Mouse (Mus musculus): Measurements from ENCODE around the gene Fxyd3. TPM values are rescaled to one million over a fixed set of nuclear protein-coding genes. Genes with fewer than 3 reads are reported as not detected.

Fxyd3 gene
- total RNA-seq, 2 experiments from 2014 or later = 0.55 to 0.72 TPM

DNA sequence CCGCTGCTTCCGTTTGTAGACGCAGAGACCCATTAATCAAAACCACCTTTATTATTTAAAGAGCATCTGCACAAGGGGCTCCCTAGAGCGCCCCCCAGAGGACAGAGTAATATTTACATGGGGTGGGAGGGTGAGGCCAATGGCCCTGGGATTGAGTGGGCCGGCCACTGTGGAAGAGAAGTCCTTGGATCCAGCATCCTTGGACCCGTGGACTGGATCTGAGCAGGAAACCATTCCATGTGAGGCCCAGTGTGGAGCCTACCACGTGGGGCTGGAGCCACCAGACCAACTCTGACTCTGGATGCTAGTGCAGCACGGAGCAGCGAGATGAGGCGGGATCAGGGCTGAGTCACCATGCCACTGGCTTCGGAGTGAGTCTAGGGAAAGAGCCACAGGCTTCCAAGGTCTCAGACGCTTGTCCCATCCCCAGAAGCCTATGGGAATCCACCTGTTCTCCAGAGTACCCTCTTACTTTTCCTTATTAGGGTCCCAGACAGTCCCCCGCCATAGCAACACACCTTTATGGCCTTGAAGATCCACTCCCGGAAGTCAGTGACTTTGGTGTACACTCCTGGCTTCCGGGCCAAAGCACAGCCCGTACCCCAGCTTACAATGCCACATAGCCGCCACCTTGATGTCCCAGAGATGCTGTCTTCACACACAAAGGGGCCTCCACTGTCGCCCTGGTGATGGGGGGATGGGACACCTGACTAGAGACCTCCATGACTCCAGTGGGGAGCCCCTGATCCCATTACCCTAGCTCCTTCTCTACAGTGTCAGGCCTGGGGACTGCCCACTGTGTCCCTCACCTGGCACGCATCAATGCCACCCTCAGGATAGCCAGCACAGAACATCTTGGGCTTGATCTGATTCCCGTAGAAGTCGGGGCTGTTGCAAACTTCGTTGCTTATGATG lies 22.4 kb upstream of the Fxyd3 start:
- DNase-seq (ENCODE audit: low spot score in 2 of 2) = no peak

DNA sequence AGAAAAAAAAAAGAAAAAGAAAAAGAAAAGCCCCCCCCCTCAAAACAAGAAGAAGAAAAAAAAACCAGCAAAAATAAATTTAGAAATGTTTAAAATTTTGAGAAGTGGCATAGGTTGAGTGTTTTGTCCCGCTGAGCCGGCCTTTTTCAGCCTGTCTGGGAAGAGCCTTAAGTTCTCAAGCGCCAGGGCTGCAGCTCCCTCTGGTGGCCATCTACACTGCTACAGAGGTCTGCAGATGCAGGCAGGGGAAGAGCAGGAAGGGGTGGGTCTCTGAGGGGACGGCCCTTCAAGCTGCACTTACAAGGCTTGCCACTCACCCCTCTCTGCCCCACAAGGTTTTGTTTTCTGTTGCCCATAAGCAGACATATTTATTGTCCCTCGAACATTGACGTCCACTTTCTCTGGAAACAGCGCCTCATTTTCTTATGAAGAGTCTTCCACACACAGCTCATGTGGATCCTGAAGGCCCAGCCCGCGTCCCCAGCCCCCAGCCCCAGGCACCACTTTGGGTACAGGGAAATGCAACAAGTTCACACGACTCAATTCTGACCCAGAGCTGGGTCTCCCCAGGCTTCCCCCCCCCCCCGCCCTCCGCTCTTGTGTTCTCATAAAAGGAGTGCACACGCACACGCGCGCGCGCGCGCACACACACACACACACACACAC lies 21.2 kb upstream of the Fxyd3 start:
- peak; percentile 88 to 93 for DNase-seq (ENCODE audit: low spot score in 2 of 2)

DNA sequence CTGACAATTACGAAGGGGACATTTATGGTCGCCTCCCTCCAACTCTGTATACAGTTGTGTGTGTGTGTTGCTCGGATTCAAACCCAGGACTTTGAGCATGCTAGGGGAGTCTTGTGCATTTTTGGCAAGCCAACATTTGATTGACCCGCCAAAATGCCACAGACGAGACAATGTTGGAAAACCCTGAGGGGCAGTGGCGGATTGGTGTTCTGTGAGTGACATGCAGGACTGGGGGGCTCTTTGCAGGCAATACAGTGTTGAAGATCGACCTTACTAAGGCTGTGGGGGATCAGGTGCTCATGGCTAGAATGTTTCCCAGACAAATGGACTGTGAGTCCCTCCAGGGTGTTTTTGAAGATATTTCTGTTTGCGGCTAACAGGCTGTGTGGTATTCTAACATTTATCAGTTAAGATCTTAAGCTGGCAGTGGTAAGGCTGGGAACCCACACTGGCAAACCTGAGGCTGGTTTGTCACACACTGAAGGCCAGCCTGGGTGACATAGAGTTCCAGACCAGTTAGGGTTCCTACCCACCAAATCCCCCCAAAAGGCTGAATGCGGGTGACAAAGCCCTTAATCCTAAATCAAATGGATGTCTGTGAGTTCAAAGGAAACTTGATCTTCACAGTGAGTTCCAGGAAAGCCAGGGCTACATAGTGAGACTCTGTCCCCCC lies 20.5 kb upstream of the Fxyd3 start:
- no peak for DNase-seq (ENCODE audit: low spot score in 2 of 2)

DNA sequence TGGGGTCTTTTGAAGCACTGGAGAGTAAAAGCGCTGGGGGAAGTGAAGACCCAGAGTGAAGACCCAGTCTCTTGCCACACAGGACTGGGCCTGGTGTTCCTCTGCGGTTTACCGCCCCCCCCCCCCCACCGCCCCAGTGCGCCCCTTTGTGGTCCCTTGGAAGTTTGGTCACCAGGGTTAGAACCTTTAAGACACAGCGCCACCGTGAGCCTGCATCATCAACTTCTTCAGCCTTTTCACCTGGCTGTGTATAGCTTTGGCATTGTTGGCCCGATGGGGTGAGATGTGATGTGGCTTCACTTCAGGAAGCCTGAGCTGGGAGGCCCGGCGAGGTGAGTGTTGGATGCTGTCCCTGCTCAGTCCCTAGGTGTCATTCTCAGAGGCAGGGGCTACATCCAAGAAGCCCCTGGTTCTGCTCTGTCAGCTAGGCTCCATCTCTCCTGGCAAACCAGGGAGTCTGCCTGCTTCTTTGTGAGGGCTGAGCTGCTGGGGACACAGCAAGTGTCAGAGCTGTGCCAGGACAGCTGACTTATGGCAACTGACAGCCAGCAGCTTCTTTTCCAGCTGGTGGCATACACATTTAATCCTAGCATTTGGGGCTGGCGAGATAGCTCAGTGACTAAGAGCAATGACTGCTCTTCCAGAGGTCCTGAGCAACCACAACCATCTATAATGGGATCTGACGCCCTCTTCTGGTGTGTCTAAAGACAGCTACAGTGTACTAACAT lies 18.4 kb upstream of the Fxyd3 start:
- no peak for DNase-seq (ENCODE audit: low spot score in 2 of 2)

DNA sequence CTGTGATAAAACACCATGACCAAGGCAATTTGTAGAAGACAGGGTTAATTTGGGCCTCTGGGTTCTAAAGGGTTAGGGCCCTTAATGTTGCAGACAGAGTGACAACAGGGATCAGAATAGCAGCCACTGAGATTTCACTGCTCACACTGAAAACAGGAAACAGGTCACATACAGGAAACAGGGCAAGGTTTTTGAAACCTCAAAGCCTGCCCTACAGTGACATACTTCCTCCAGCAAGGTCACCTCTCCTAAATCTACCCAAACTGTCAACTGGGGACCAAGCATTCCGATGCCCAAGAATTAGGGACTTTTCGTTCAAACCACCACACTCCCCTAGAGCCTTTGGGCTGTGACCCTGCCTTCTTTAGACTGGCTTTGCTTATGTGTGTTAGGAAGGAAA lies 13.2 kb upstream of the Fxyd3 start:
- DNase-seq (ENCODE audit: low spot score in 2 of 2) = no peak

DNA sequence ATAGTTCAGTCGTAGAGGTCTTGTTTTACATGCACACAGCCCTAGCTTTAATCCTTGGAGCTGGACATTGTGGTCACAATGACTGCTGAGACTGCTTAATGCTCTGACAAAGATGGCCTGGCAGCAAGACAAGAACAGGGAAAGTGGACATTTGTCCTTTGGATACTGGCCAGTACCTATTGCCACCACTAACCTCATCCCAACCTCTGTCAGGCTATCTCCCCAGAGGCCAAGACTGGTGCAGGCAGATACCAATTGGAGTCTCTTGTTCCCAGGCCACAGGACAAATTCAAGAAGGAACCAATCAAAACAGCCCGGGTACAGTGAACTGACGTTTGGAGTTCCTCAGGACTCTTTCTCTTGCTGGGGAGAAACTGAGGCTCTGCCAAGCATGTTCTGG lies 11.7 kb upstream of the Fxyd3 start:
- no peak for DNase-seq (ENCODE audit: low spot score in 2 of 2)

DNA sequence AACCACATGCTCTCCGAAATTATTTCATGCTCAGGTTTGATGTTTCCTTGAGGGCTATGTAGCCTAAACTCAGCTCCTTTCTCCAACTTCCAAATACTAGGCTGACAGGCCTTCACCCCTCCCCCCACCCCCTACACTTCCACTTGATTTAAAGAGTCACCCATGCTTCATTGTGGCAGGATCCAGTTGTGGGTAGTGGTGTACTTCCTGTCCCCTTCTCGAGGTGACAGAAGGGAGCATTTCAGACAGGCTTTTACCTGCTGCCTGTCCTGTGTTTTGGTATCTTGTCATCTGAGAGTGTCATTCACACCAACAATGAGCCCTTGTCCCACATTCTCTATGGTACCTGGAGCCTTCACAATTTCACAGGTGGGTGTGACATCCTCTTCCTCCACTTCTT lies 10.8 kb upstream of the Fxyd3 start:
- DNase-seq (ENCODE audit: low spot score in 2 of 2) = no peak

DNA sequence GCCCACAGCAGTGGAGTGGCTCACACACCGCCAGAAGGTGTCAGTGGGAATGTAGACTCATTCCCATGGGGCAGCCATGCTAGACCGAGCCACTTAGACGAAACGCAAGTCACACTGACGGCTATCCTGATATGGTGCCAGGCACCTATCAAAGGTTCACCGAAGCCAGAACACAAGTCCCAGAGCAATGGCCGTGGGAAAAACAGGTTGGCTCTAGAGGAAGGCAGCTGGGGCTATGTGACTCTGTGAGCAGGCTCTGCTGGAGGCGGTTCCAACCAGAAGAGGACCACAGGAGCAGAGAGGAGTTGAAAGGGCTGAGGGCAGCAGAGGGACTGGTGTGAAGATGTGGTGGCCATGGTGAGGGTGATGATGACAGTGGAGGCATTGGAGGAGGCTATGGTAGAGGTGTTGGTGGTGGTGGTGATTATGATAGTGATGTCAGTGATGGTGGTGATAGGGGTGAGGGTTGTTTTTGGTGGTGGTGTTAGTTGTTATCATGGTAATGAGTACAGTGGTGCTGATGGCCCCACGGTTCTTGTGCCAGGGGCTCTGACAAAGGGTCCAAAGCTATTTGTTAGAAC lies 9.8 kb upstream of the Fxyd3 start:
- DNase-seq (ENCODE audit: low spot score in 2 of 2) = no peak

DNA sequence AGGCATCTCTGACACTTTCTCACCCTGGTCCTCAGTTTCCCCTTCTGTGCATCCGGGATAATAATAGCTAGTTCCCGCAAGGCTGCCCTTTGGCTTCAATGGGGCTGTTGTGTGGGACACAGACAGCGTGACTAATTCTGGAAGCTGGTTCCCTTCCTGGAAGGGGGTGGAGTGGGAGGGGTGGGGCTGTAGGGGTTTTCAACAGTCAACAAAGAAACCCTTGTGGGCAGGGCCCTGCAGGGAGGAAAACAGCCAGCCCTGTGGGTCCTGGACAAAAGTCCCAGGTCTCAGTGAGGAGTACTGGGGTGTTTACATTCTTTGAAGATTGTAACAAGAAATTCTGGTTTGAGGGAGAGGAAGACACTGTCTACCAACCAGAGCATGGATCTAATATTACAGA lies 8.7 kb upstream of the Fxyd3 start:
- peak in 1 of 2 experiments; percentile 49 for DNase-seq (ENCODE audit: low spot score in 2 of 2)

DNA sequence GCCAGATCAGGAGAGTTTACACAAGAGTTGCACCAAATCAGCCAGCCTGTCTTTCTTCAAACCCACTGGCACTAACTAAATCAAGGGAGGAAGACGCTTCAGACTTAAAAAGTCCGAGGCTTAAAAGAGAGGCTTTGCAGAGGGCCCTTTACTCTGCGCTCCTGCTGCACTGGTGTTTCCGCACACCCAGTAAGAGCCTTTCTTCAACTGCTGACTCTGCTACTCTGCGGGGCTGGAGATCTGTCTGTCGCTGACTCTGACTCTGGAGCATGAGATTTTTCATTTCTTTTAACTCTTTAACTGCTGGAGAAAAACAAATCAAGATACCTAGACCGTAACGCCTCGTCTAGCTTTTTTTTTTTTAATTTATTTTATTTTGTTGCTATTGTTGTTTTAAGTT lies 7.6 kb upstream of the Fxyd3 start:
- no peak for DNase-seq (ENCODE audit: low spot score in 2 of 2)

DNA sequence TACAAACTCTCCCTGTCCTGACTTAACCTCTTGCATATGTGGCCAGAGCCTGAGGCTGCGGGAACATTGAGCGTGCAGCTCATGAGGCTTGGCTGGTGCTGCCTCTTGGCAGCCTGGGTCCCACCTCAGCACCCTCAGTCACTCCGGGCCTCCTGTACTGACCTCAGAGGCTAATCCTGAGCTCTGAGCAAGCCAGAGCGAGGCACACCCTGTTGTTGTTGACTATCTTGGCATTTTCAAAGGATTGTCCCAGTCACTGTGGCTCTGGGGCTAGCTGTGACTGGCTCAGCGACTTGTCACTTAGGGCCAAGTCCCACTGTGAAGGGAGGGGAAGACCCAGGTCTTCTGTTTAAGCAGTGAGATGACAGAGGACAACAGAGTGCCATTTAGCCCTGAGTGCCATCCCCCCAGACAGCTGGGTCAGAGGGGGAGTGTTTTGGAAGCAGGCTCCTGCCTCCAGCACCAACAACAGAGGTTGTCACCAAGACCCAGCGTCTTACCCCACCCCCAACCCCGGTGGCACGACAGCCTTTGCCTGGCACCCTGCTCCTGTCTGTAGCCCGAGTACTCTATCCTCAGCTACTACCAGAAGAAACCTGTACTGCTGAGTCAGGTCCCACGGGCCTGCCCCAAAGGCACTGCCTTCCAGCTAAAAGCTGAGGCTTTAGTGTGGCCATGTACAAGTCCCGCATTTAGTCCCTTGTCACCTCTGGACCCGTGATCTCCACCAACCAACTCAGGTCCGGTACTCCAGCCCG lies 6.5 kb upstream of the Fxyd3 start:
- DNase-seq (ENCODE audit: low spot score in 2 of 2) = peak; percentile 54

DNA sequence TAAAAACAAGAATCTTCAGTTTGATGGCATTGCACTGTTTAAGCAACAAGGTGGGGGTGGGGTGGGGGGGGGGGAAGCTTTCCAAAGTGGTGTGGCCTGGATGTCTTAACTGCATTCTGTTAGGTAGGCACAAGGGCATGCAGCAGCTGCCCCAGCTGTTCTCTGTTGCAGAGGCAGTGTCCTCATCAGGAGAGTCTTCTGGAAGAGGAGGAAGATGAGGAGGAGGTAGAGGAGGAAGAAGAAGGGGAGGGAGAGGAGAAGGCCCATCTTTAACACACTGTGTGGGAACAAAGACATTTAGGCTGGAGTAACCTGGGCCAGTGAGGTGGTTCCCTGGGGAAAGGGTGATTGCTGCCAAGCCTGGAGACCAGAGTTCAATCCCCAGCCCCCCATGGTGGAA lies 5.6 kb upstream of the Fxyd3 start:
- DNase-seq (ENCODE audit: low spot score in 2 of 2) = no peak

DNA sequence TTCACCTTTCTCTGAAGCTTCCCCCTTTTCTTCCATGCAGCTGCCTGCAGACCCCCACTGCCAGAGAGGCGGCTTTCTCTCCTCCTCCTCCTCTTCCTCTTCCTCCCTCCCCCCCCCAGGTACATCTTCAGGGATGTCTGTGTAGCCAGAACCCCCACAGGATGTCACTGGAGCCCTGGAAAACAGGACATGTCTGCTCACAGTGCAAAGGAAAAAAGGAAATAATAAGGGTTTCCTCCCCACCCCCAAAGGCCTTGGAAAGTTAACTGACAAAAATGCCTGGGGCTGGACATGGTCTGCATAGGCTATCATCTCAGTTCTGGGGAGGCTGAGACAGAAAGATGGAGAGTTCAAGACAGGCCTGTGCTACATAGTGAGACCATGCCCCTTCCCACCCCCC lies 4.6 kb upstream of the Fxyd3 start:
- DNase-seq (ENCODE audit: low spot score in 2 of 2) = no peak

DNA sequence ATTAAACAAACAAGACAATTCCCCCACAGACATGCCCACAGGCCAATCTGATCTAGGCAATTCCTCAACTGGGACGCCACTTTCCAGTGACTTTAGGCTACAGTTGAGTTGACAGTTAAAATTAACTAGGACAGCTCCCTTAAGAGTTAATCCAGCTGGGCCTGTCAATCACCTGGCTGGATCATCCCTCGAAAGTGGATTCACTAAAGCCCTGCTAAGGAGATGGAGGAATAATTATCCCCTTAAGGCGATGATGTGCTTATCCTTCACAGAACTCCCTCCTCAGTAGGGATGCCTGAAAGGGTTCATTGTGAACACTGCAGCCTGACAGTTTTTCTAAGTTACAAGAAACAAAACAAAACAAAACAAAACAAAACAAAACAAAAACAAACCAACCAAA lies 4.1 kb upstream of the Fxyd3 start:
- DNase-seq (ENCODE audit: low spot score in 2 of 2) = no peak

DNA sequence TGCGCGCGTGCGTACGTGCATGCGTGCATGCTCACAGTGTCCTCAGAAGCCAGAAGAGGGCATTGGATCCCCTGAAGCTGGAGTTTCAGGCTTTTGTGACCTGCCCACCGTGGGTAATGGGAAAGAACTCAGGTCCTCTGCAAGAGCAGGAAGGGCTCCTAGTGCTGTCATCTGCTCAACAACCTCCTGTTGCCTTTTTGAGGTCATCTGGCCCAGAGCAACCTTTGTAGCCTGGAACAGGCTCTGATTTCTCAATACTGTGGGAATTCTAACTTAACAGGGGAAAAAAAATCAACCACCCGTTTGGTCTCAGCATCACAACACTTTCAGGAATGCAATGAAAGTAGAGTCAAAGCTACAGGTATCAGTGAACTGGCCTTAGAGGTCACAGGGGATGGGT lies 3.2 kb upstream of the Fxyd3 start:
- DNase-seq (ENCODE audit: low spot score in 2 of 2) = no peak

DNA sequence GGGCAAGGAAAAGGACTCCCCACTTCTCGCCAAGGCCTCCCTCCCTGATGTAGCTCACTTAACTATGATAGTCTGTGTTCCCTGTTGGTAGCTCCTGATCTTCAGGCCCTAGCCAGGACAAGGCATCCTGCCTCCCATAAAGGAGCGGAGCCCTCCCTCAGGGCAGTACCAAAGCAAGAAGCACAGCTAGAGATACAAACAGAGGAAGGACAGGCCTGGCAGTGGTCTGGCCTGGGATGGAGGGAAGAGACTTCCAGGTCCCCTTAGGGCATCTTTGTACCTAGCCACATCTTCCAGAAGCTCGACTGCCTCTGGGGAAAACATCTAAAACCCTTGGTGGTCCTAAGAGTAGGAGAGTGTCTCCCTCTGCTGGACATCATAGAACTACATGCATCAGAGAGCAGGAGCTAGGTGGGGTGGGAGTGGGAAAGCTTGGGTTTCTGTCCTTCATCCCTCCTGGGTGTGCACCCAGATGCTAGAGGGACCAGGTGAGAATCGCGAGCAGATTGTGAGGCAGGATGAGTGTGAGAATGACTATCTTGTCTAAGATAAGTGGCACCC lies 1.5 kb upstream of the Fxyd3 start:
- DNase-seq (ENCODE audit: low spot score in 2 of 2) = peak; percentile 71 to 80

DNA sequence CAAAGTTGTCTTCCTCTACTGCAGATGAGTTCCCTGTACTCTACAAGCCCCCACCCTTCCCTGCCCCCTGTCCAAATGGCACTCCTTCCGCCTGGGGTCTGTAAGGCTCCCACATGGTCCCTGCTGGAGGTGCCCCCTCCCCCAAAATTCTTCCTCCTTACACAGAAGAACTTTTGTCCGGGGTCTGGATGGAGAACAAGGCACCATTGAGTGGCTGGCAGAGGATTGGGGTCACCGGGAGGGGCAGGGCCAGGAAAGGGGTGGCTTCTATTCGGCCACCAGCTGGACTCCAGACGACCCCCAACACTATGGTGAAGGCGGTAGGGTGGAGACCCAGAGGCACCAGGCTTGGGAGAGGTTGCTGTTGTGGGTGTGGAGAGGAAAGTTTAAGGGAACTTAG lies 966 bp upstream of the Fxyd3 start:
- peak in 1 of 2 experiments; percentile 55 for DNase-seq (ENCODE audit: low spot score in 2 of 2)

DNA sequence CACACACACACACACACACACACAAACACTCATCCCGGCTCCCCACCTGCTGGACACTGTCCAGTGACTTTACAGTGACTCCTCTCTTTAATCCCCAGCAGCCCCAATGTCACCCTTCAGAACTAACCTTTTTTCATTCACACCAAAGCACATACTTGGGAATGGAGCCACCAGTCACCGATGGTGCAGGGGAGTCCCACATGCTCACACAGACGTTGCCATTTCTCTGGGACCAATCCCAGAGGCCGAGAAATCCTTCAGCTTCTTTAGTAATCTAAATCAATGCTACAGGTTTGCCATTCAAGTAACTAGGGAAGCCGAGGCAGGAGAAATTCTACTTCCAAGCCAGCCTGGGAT lies 1.8 kb downstream of the Fxyd3 start:
- peak in 1 of 2 experiments; percentile 74 for DNase-seq (ENCODE audit: low spot score in 2 of 2)

DNA sequence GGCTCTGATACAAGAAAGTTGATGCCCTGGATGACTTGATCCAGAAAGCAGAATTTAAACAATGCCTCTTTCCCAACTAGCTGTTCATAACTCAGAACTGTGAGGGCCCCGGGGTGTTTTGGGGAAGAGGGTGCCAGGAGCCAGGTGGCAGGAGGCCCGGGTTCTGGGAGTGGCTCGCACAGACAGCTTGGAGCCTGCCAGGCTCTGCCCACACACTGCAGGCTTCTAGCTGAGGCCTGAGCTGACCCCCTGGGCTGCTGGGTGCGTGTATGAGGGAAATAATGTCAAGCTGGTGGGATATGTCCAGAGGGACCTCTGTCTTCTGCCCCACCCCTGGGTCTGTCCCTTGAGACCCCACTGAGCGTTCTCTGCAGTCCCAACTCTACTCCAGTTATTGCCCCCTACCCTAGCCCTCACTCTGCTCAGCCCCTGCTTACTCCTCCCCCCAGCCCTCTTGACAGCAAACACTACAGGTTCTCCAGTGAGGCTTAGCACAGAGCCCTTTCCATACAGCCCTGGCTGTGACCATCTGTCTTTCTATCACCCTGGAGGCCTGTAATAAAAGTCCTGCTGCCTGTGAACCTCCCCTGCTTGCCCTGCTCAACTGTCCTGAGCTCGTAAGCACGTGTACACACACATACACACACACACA lies 2.3 kb downstream of the Fxyd3 start:
- peak in 1 of 2 experiments; percentile 31 for DNase-seq (ENCODE audit: low spot score in 2 of 2)

DNA sequence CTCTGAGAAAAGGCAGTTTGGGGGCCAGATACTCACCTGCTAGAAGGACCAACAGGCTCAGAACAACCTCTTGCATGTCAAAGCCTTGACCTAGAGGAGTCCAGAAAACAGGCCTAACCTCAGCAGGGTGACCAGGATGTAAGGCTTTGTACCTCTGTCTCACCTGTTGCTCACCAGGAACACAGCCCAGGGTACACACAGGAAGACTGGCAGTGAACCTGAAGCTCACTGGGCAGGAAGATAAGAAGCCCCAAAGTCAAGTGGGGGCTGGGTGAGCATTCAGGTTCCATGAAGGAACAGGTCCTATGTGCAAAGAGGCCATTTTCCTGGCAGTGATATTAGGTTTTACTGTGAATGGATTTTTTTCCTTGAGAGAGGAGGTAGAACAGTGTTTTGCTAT lies 3.0 kb downstream of the Fxyd3 start:
- DNase-seq (ENCODE audit: low spot score in 2 of 2) = no peak
